Mouse (Mus musculus) T-helper 2 cell (primary cell): ENCODE measurements at regions not wholly inside any gene's neighbourhood (a gene's known extent, or its start where the extent isn't known, plus 50 kb on each side); places are given as distances from the start of the nearest gene placed in this dataset.

Source experiments
- in situ Hi-C: fragments of 300-600 bp; cut with MboI, MseI; formaldehyde crosslinking; loops from one replicate; pipeline ENCODE4 v1.15.1; 2025; ENCODE audit warnings: high pct_unique_total_duplicates

GRCm38 (mm10) chr2:179200495-179200894, 241.7 kb upstream of the Cdh4 start:
- in situ Hi-C loops: no loop called here

GRCm38 (mm10) chr2:179210164-179210805, 231.9 kb upstream of the Cdh4 start:
- in situ Hi-C loops: no loop called here

- in situ Hi-C loops: no loop called here
Observed at GRCm38 (mm10) chr2:179216773-179217172, 225.5 kb upstream of the Cdh4 start.

GRCm38 (mm10) chr2:179228096-179228495, 214.1 kb upstream of the Cdh4 start:
- in situ Hi-C loops: no loop called here

- in situ Hi-C loops: no loop called here
Observed at GRCm38 (mm10) chr2:179231708-179232354, 210.4 kb upstream of the Cdh4 start.

GRCm38 (mm10) chr2:179238166-179238565, 204.1 kb upstream of the Cdh4 start:
- in situ Hi-C loops: no loop called here

- in situ Hi-C loops: no loop called here
Observed at GRCm38 (mm10) chr2:179260892-179261291, 181.3 kb upstream of the Cdh4 start.

- in situ Hi-C loops: no loop called here
Observed at GRCm38 (mm10) chr2:179263888-179264287, 178.3 kb upstream of the Cdh4 start.

GRCm38 (mm10) chr2:179265436-179265835, 176.8 kb upstream of the Cdh4 start:
- in situ Hi-C loops: no loop called here

- in situ Hi-C loops: no loop called here
Observed at GRCm38 (mm10) chr2:179277204-179277886, 164.9 kb upstream of the Cdh4 start.

- in situ Hi-C loops: no loop called here
Observed at GRCm38 (mm10) chr2:179277887-179278282, 164.3 kb upstream of the Cdh4 start.

GRCm38 (mm10) chr2:179282276-179282675, 160.0 kb upstream of the Cdh4 start:
- in situ Hi-C loops: no loop called here

GRCm38 (mm10) chr2:179290394-179290793, 151.8 kb upstream of the Cdh4 start:
- in situ Hi-C loops: no loop called here

GRCm38 (mm10) chr2:179291046-179291563, 151.1 kb upstream of the Cdh4 start:
- in situ Hi-C loops: no loop called here

- in situ Hi-C loops: no loop called here
Observed at GRCm38 (mm10) chr2:179291958-179292357, 150.3 kb upstream of the Cdh4 start.

GRCm38 (mm10) chr2:179292566-179292965, 149.7 kb upstream of the Cdh4 start:
- in situ Hi-C loops: no loop called here

- in situ Hi-C loops: no loop called here
Observed at GRCm38 (mm10) chr2:179293114-179293513, 149.1 kb upstream of the Cdh4 start.

GRCm38 (mm10) chr2:179297057-179297456, 145.2 kb upstream of the Cdh4 start:
- in situ Hi-C loops: no loop called here

- in situ Hi-C loops: no loop called here
Observed at GRCm38 (mm10) chr2:179303765-179304164, 138.5 kb upstream of the Cdh4 start.

- in situ Hi-C loops: no loop called here
Observed at GRCm38 (mm10) chr2:179307286-179307931, 134.8 kb upstream of the Cdh4 start.

- in situ Hi-C loops: no loop called here
Observed at GRCm38 (mm10) chr2:179307932-179308303, 134.3 kb upstream of the Cdh4 start.

- in situ Hi-C loops: no loop called here
Observed at GRCm38 (mm10) chr2:179318046-179318445, 124.2 kb upstream of the Cdh4 start.
